Mouse (Mus musculus): ENCODE data around the gene Rgs14.
A peak's percentile ranks its signal among the peaks of the same experiment; 100 is the strongest.

GRCm38 (mm10) chr13:55404853-55405782 lies 35.6 kb downstream of the Rgs14 start:
- peak; percentile 91 for TF ChIP-seq CTCF (IDR thresholded peaks at IDR 0.05; ENCODE audit: low read depth, low read length)
- no peak for TF ChIP-seq POLR2A (IDR thresholded peaks at IDR 0.05; ENCODE audit: extremely low read depth, insufficient read depth, low read length)

Data from liver, adult 2 months (tissue).